Mouse (Mus musculus) testis, adult 2 months (tissue): ENCODE measurements around the gene Sdsl.

ENCODE experiments used
- CTCF ChIP-seq: fragments of 200-500 bp; IDR thresholded peaks from 2 replicates; pipeline ENCODE4 v1.5.1; 2012; ENCODE audit warnings: low read depth, mild to moderate bottlenecking, inconsistent platforms, low read length, moderate library complexity; ENCODE audit not compliant: control insufficient read depth, insufficient read depth, insufficient replicate concordance
- POLR2A ChIP-seq: fragments of 200-500 bp; IDR thresholded peaks from 2 replicates; pipeline ENCODE4 v1.6.1; 2012; ENCODE audit warnings: low read depth, mild to moderate bottlenecking, inconsistent platforms, low read length, moderate library complexity; ENCODE audit not compliant: control insufficient read depth

DNA sequence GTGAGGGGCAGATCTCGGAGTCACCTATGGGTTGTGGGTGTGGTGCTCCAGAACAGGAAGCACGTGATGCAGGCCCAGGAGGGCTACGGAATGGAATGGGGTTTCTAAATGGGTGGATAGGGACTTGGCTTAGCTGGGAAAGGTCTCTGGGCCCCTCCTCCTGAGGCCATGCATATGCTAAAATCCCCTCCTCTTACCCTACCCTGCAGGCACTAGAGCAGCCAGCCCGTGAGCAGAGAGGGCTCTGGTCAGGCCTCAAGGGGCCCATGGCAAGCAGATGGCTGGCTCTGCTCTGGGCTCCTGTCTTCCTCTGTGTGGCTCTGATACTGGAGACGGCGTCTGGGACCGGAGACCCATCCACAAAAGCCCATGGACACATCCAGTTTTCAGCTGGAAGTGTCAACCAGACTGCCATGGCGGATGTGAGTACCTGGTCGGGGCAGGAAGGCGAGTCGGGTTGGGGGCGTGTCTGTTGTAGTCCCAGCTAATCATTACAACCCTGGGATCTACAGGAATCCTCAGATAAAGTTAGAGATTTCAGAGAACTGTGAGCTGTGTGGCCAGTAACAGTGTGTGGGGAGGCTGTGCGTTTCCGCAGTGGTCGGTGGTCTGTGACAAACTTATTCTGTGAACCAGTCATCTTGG is 40.4 kb upstream of the Sdsl start:
- TF ChIP-seq POLR2A (no peak), CTCF (no peak)
